Comparison of ENCODE assay signal across 27 mouse cellular contexts in the genomic region with DNA sequence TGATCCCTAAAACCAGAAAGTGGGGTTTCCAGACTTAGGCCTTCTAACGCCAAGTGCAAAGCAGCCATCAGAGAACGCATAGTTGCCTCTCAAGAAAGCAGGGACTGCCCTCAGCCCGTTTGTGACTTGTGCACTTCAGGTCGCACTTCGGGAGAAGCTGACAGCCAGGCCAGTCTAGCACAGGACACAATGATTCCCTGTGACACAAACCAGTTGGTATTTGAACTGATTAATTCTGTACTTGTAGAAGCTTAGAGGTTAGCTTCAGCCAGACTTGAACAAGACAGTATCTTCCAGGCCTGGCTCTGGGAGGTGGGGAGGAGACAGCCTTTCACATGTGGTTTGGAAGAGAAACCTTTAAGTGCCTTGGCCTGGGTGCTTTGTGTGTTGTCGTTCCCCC. TPM values are rescaled to one million over a fixed set of nuclear protein-coding genes. Genes with fewer than 3 reads are reported as not detected.
DNase-seq lines count a peak whose midpoint lies in the region; ATAC-seq and TF ChIP-seq lines count a peak whose summit lies in the region.
"Had no signal": no experiment of that assay in that cellular context is flagged by ENCODE, and none has a peak within 500 bp of the region (broad histone marks: within the 10 kb centered on the region; RNA-seq: fewer than 3 reads in every experiment).

No protein-coding gene starts in this region.

- peaks cover 81% of the 10 kb centered on the region for H3K36me3 ChIP-seq in heart, embryonic 10.5 days
- peaks cover 24% of the 10 kb centered on the region for H3K36me3 ChIP-seq in heart, embryonic 15.5 days
- peaks cover 60% of the 10 kb centered on the region for H3K36me3 ChIP-seq in intestine, postnatal 0 days (ENCODE audit: control insufficient read depth, insufficient read depth)

- no peak overlapping the region for H3K9ac ChIP-seq in heart, embryonic 15.5 days
- H3K9ac ChIP-seq in intestine, postnatal 0 days (ENCODE audit: low read depth, low read length) = no peak overlapping the region
- H3K9ac ChIP-seq: embryonic facial prominence, embryonic 13.5 days; forebrain, embryonic 15.5 days; hindbrain, embryonic 15.5 days; kidney, embryonic 15.5 days; liver, embryonic 12.5 days; liver, postnatal 0 days; midbrain, embryonic 13.5 days; neural tube, embryonic 13.5 days; stomach, embryonic 15.5 days had no signal

- H3K4me1 ChIP-seq in heart, embryonic 10.5 days = peaks cover 14% of the 10 kb centered on the region; the same call in 1 of the 2 replicates
- H3K4me1 ChIP-seq in heart, embryonic 15.5 days (replicated peaks) = peaks cover 25% of the 10 kb centered on the region
- H3K4me1 ChIP-seq in intestine, postnatal 0 days (replicated peaks; ENCODE audit: control insufficient read depth, insufficient read depth, low read length) = no peaks in the 10 kb centered on the region
- H3K4me1 ChIP-seq: embryonic facial prominence, embryonic 13.5 days; forebrain, embryonic 10.5 days; forebrain, embryonic 15.5 days; hindbrain, embryonic 15.5 days; kidney, embryonic 15.5 days; liver, embryonic 12.5 days; midbrain, embryonic 13.5 days; neural tube, embryonic 13.5 days; stomach, embryonic 15.5 days had no signal

- no peak overlapping the region for H3K4me2 ChIP-seq in heart, embryonic 15.5 days
- no peak overlapping the region for H3K4me2 ChIP-seq in intestine, postnatal 0 days (replicated peaks; ENCODE audit: low read depth)
- H3K4me2 ChIP-seq: embryonic facial prominence, embryonic 13.5 days; forebrain, embryonic 15.5 days; hindbrain, embryonic 15.5 days; kidney, embryonic 15.5 days; liver, embryonic 12.5 days; midbrain, embryonic 13.5 days; neural tube, embryonic 13.5 days; stomach, embryonic 15.5 days had no signal

- no peaks in the 10 kb centered on the region for H3K27me3 ChIP-seq in heart, embryonic 10.5 days (ENCODE audit: insufficient read depth, poor library complexity, severe bottlenecking)
- no peaks in the 10 kb centered on the region for H3K27me3 ChIP-seq in heart, embryonic 15.5 days
- no peaks in the 10 kb centered on the region for H3K27me3 ChIP-seq in intestine, postnatal 0 days (replicated peaks; ENCODE audit: control insufficient read depth, insufficient read depth, low read length)
- H3K27me3 ChIP-seq: CH12.LX; embryonic facial prominence, embryonic 13.5 days; forebrain, embryonic 15.5 days; hindbrain, embryonic 15.5 days; kidney, embryonic 15.5 days; liver, embryonic 12.5 days; midbrain, embryonic 13.5 days; neural tube, embryonic 13.5 days; stomach, embryonic 15.5 days had no signal

- intact Hi-C loops in gastrocnemius, adult 2 months (cut with DNase I) = no loop called here
- intact Hi-C loops in gastrocnemius, postnatal 14 days (cut with DNase I; ENCODE audit: low total_unique reads) = no loop called here

- WGBS in heart, embryonic 10.5 days = 47% methylated on average over 6 of the region's 6 CpGs
- WGBS in heart, embryonic 15.5 days = 38% methylated on average over 6 of the region's 6 CpGs
- WGBS in intestine, postnatal 0 days = 81% methylated on average over 6 of the region's 6 CpGs

- no peak; the same call in 1 of the 2 replicates for ATAC-seq in heart, embryonic 15.5 days (replicated peaks; ENCODE audit: insufficient number of reproducible peaks, insufficient read depth, low FRiP score, low read depth)
- no peak for ATAC-seq in intestine, postnatal 0 days
- ATAC-seq: forebrain, embryonic 15.5 days; inflammation-experienced regulatory T-cells, adult 6 months; liver, embryonic 12.5 days; liver, postnatal 0 days; midbrain, embryonic 13.5 days had no signal

- no peak for DNase-seq in gastrocnemius, adult 2 months
- DNase-seq in gastrocnemius, postnatal 14 days = no peak
- DNase-seq in heart, embryonic 10.5 days (ENCODE audit: low spot score) = no peak
- no peak for DNase-seq in right cerebral cortex, adult 18-20 months
- no peak for DNase-seq in layer of hippocampus, postnatal 10 days (ENCODE audit: low spot score in 2 of 2)
- DNase-seq: cerebellum, adult 11 months; cerebellum, adult 9-10 months; embryo, embryonic 11 days; kidney, postnatal 25 days; left cerebral cortex, postnatal 4 days; liver, postnatal 0 days; lung, postnatal 4 days had no signal

- H3K9me3 ChIP-seq in heart, embryonic 10.5 days = no peaks in the 10 kb centered on the region
- H3K9me3 ChIP-seq in heart, embryonic 15.5 days (replicated peaks) = no peaks in the 10 kb centered on the region
- no peaks in the 10 kb centered on the region for H3K9me3 ChIP-seq in intestine, postnatal 0 days (ENCODE audit: control insufficient read depth)
- H3K9me3 ChIP-seq: embryonic facial prominence, embryonic 13.5 days; forebrain, embryonic 10.5 days; forebrain, embryonic 15.5 days; hindbrain, embryonic 10.5 days; hindbrain, embryonic 15.5 days; kidney, embryonic 15.5 days; liver, embryonic 12.5 days; midbrain, embryonic 13.5 days; neural tube, embryonic 13.5 days; stomach, embryonic 15.5 days had no signal

- no peak for TF ChIP-seq CTCF in gastrocnemius, adult 2 months (IDR thresholded peaks at IDR 0.05)
- TF ChIP-seq CTCF in intestine, postnatal 0 days (IDR thresholded peaks at IDR 0.05; ENCODE audit: low read depth) = no peak

- no peak overlapping the region for H3K4me3 ChIP-seq in gastrocnemius, adult 2 months
- H3K4me3 ChIP-seq in heart, embryonic 10.5 days = no peak overlapping the region
- H3K4me3 ChIP-seq in heart, embryonic 15.5 days = no peak overlapping the region
- no peak overlapping the region for H3K4me3 ChIP-seq in intestine, postnatal 0 days (ENCODE audit: low read depth, low read length)
- H3K4me3 ChIP-seq: embryonic facial prominence, embryonic 13.5 days; forebrain, embryonic 10.5 days; forebrain, embryonic 15.5 days; hindbrain, embryonic 10.5 days; hindbrain, embryonic 15.5 days; kidney, embryonic 15.5 days; liver, embryonic 12.5 days; midbrain, embryonic 13.5 days; neural tube, embryonic 13.5 days; stomach, embryonic 15.5 days had no signal

- peak overlapping the region; percentile 72 for H3K27ac ChIP-seq in gastrocnemius, adult 2 months
- peak overlapping the region; percentile 86 for H3K27ac ChIP-seq in heart, embryonic 10.5 days
- H3K27ac ChIP-seq in heart, embryonic 15.5 days = peak overlapping the region; percentile 81
- no peak overlapping the region for H3K27ac ChIP-seq in intestine, postnatal 0 days (ENCODE audit: low read depth, low read length)
- H3K27ac ChIP-seq: embryonic facial prominence, embryonic 13.5 days; forebrain, embryonic 10.5 days; forebrain, embryonic 15.5 days; hindbrain, embryonic 15.5 days; kidney, embryonic 15.5 days; liver, embryonic 12.5 days; midbrain, embryonic 13.5 days; neural tube, embryonic 13.5 days; stomach, embryonic 15.5 days had no signal

RNA-seq across cellular contexts. Expression of a gene that starts 54.9 kb away (rescaled TPM):
- total RNA-seq in gastrocnemius, adult 2 months (2021) = 10 to 100 TPM; 48.9 to 54.2 TPM
- total RNA-seq in gastrocnemius, postnatal 14 days (2021) = 10 to 100 TPM; 30.7 to 40.1 TPM
- 11.0 and 15.9 TPM in 2 replicates for polyA plus RNA-seq in heart, embryonic 10.5 days (2016; fragmentation: Nextera tagmentation; extraction: Ambion mirVana)
- 39.3 and 47.7 TPM in 2 replicates for polyA plus RNA-seq in heart, embryonic 15.5 days (2015; fragmentation: Nextera tagmentation; extraction: Ambion mirVana)
- 1 to 10 TPM; 8.5 to 8.6 TPM for total RNA-seq in layer of hippocampus, postnatal 10 days (2021)
- polyA plus RNA-seq in intestine, postnatal 0 days (2015; fragmentation: Nextera tagmentation; extraction: Ambion mirVana) = 0.55 and 0.57 TPM in 2 replicates
- total RNA-seq: megakaryocyte-erythroid progenitor cell, adult 5-6 weeks had no signal
- polyA plus RNA-seq: inflammation-experienced regulatory T-cells, adult 6 months; liver, postnatal 0 days had no signal

RNA-seq across cellular contexts. Expression of a gene that starts 56.0 kb away (rescaled TPM):
- total RNA-seq in gastrocnemius, adult 2 months (2021) = 1 to 10 TPM; 6.4 to 7.3 TPM
- total RNA-seq in gastrocnemius, postnatal 14 days (2021) = 1 to 10 TPM; 7.6 to 8.4 TPM
- polyA plus RNA-seq in heart, embryonic 10.5 days (2016; fragmentation: Nextera tagmentation; extraction: Ambion mirVana) = 30.5 and 32.5 TPM in 2 replicates
- 23.9 and 26.6 TPM in 2 replicates for polyA plus RNA-seq in heart, embryonic 15.5 days (2015; fragmentation: Nextera tagmentation; extraction: Ambion mirVana)
- total RNA-seq in layer of hippocampus, postnatal 10 days (2021) = 10 to 100 TPM; 16.9 to 19.5 TPM
- 6.8 and 7.0 TPM in 2 replicates for polyA plus RNA-seq in intestine, postnatal 0 days (2015; fragmentation: Nextera tagmentation; extraction: Ambion mirVana)
